Mouse (Mus musculus): Measurements from ENCODE around the gene Shc1.

The Shc1 gene

DNA sequence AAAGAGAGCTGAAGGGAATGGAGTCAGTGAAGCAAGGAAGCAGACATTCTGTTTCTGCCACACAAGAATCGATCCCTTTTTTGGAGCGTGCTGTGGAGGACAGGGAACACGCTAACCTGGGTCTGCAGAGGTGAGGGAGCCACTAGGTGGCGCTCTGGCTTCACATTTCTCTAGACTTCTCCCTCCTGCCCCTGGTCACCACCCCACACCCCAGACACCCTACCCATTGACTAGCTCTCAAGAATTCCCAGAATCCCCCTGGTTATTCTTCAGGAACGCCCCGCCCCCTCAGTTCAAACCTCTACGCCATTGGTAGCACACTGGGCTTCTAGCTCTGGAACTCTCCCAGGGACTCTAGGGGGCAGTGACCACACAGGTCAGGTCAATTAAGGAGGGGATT lies 31.3 kb downstream of the Shc1 start:
- DNase-seq (ENCODE audit: low read depth, low spot score), result peak; percentile 54

DNA sequence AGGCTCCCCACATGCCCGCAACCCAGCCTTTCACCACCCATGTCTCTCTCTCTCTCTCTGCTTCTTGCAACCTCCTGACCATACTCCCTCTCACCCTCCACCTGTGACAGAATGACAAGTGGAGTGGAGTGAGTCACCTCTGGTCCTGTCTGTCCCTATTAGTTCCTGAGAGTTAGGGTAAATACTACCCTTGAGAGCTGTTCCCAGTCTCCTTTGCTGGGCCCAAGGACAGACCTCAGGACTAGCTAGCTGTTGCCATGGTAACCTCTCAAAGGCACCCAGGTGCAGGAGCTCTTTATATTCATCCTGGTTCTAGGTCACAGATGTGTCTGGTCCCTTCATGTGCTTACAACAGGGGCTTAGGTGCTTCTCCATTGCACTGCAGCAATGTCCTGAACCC lies 33.7 kb downstream of the Shc1 start:
- no peak for DNase-seq (ENCODE audit: low read depth, low spot score)

DNA sequence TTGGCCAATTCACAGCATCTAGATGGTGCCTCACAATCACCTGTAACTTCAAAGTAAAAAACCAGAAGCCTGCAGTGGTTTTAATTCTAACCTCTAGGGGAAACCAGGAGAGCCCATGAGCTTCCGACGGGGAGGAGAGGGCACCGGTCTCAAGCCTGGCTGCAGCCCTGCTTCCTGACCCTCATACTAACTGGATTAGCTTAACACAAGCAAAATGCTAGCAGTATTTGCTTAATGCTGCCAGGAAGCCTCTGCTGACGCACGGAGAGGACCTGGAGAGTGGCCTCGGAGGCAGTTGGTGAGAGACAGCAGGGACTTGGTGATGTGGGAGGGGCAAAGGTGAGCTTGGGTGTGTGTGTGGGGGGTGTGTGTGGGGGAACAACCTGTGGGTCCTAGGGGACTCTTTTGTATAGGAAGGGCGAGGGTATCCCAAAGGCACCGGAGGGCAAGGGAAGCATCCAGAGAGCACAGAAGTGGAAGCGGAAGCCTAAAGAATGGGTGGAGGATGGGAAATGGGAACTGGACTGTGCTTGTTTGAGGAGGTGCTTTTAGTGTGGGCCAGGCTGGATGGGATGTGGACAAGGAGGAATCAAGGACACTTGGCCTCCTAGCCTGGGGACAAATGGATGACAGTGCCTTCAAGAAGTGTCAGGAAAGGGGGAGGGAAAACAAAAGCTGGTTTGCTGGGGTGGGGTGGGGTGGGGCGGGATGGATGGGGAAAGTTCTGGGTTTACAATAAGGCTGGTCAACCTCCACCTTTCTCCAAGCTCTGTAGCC lies 36.3 kb downstream of the Shc1 start, which contains the start of gene Pmvk:
Gene Pmvk (plus strand): TSS at position 141 of the 777 bp plus-strand sequence.
- no peak for DNase-seq (ENCODE audit: low read depth, low spot score)

DNA sequence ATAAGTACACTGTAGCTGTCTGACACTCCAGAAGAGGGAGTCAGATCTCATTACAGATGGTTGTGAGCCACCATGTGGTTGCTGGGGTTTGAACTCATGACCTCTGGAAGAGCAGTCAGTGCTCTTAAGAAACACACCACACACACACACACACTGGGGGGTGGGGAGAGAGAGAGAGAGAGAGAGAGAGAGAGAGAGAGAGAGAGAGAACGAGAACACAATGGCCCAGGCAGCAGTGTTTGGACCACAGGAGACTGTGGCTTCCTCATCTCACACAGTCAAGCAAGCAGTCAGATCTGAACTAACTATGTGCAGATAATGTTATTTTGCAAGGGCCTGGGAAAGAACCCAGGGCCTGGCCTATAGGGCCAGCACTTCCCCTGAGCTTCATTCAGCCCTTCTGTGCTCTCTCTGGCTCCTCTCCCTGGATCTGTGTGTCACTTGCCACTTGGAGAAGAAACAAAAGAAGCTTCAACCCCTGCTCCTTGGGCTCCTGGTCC lies 37.6 kb downstream of the Shc1 start:
- DNase-seq (ENCODE audit: low read depth, low spot score), result no peak

DNA sequence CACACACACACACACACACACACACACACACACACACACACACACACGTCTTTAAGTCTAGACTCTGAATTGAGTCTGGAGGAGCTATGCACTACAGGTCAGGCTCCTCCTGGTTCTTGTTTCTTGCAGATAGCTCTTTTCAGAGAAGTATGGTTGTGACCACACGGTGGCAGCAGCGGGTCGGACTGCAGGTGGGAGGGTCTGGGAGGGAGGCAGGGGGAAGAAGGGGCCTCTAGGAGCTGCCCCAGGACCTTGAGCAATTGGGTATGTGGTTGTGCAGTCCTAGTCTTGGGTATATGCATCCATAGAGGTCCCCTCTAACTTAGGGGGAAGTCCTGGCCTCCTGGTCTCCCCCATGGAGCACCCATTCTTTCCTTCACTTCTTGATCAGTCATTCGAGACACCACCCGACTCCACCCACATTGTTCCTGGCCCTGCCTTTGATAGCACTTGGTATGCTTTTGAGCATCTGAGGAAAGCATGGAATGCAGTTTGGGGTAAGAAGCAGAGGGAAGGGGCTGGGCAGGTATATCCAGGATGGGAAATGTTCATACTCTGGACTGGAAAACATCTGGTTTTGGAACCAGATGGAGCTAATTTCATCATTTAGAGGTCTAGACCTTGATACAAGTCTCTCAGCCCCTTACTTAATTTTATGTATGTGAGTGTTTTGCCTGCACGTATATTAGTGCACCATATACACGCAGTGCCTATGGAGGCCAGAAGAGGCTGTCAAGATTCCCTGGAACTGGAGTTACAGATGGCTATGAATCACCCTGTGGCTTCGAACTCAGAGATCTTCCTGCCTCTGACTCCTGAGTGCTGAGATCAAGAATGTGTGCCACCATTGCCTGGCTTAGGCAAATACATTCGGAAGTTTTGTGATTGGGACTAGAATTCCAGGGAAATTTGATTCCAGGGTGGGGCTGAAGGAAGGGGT lies 38.8 kb downstream of the Shc1 start:
- DNase-seq (ENCODE audit: low read depth, low spot score), result peak; percentile 54

DNA sequence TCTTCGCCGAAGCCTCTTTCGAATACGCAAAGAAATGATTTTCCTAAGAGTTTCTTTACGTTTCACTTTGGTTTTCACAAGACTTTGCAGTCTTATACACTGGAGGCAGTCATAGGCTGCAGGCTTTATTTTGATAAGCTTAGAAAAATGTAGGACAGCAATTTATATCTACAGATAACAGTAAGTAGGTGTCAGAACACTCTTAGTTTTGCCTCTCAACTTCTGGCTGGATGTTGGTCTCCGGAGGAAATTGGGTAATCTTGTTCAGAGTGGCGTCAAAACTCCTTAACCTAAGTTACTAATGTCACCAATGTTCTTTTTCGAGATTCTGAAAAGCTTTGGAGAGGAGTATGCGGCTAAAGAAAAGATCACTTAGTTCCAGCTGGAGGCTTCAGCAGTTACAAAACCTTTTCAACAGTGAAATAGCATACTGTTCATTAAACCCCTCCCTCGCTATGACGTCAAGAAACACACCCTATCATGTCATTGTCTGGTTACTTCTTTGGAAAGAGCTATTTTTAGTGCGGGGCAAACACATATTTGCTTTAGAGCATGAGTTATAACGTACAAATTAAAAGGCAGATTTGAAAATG lies 40.2 kb downstream of the Shc1 start:
- DNase-seq (ENCODE audit: low read depth, low spot score), result no peak

DNA sequence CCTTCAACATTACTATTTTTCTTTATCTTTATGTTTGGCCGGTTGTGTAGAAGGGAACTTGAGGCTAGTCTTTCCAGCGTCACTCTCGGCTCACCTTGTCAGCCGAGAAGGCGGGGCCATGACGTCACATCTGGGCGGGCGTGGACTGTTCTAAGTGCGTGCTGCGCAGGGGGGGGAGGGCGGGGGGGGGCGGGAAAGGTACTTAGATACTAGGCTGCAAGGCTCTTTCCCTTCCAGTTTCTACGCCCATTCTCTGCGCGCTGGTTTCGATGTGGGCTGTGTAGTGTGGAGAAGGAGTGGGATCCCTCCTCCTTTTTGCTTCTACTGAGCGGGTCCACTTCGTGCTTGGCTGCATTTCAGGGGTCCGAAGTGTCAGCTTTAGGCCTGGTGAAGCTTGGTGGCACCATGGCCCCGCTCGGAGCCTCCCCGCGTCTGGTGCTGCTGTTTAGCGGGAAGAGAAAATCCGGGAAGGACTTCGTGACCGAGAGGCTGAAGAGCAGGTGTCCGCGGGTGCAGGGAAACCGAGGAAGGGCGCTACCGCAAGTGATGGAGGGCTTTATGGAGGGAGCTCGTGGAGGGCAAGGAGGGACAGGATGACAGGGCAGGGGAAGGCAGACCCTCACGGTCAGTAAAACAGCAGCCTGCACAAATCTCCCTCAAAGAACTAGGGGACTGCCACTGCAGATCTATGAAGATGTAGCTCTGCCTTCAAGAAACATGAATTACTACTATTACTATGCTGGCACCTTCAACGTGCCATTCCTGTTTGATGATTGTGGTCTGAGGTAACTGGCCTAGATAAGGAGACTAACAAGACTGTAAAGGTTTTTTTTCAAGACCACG lies 40.9 kb downstream of the Shc1 start:
- peak; percentile 82 for DNase-seq (ENCODE audit: low read depth, low spot score)

DNA sequence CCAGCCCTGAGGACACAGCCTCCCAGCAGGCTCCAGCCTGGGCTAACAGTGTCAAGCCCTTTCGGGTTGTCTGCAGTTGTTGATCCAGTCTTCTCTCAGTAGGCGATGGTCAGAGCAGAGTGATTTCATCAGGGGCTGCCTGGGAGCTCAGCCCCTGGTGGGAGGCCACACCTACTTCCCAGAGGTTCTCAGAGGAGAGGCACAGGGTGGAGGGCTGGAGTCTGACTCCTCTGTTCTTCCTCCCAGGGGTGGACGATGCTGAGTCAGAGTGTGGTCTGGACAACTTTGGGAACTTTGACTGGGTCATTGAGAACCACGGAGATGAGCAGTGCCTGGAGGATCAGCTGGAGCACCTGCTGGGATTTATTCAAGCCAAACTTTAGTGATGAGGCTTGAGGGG lies 50.0 kb downstream of the Shc1 start:
- no peak for DNase-seq (ENCODE audit: low read depth, low spot score)

DNA sequence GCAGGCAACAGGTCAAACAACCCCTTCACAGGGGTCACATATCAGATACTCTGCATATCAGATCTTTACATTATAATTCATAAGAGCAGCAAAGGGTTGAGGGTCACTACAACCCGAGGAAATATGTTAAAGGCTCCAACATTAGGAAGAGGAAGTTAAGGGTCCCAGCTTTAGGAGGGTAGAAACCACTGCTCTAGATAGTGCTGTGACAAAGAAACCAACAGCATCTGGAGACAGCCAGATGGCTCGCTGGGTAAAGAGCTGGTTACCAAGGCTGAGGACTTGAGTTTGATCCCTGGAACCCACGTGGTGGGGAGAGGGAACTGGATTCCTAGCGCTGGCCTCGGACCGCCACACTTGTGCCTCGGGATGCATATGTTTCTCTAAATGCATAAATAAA lies 54.0 kb downstream of the Shc1 start:
- no peak for DNase-seq (ENCODE audit: low read depth, low spot score)

DNA sequence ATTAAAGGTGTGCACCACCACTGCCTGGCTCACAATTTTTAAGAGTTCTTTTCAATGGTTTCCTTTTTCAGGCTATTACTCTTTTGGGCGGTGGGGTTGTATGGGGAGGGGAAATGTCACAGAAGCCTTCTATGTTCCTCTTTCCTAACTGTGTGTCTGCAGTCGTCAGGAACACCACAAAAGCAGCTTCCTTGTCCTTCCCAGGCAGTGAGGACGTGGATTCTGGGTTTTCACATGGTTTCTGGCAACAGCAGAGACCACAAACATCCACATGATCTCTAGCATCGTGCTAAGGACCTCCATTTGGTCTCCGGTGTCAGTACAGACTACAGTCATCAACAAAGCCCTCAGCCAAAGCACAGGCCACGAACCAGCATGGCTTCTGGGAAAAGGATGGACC lies 55.6 kb downstream of the Shc1 start:
- no peak for DNase-seq (ENCODE audit: low read depth, low spot score)

DNA sequence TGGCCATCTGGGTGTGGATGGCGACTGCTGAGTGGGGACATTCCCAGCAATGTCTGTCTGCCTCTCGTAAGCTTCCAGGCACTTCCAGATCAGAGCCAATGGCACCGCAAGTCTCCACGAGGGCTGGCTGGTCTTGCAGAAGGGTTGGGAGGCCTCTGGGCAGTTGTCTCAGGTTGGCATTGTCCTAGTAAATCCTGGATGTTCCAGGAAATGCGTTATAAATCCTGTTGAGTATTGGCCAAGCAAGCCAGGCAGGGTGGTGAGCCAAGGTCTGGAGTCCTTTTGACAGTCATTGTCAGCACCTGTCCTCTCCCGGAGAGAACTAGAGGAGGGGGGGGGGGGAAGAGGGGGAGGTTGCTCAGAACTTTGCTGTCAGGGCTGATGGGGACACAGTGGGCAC lies 60.8 kb downstream of the Shc1 start:
- DNase-seq (ENCODE audit: low read depth, low spot score), result no peak

Data from skeletal muscle tissue, adult 2 months (tissue).